Mouse (Mus musculus) megakaryocyte, adult 5-6 weeks (primary cell): Measurements from ENCODE around the gene Ccnd2. TPM values are rescaled to one million over a fixed set of nuclear protein-coding genes. Genes with fewer than 3 reads are reported as not detected.

Experiments used
- ATAC-seq: 2 replicates; pipeline ENCODE4 v1.8.0; 2016; ENCODE audit warnings: mild to moderate bottlenecking, inconsistent platforms; ENCODE audit not compliant: poor library complexity, severe bottlenecking
- total RNA-seq, 2 experiments: library from RNA; stranded (forward) in 1 of 2; stranded (reverse) in 1 of 2; fragments of 153-499, 151-499 nt in 1 of 2; fragments of 221-1000, 200-1000 nt in 1 of 2; gene quantifications; 2 replicates each; pipeline versions ENCODE4 v1.2.3 to v1.2.4; 2015 to 2017

The Ccnd2 gene
- total RNA-seq, 2 experiments from 2014 or later: 3.6 to 7.9 TPM

- no peak for ATAC-seq
These were observed 43.5 kb downstream of the Ccnd2 start for GRCm38 (mm10) chr6:127108368-127109060.

GRCm38 (mm10) chr6:127107413-127107812 is 44.6 kb downstream of the Ccnd2 start:
- ATAC-seq: 0 out of 2 replicates have a peak, but pooled peaks have one; percentile 14

DNA sequence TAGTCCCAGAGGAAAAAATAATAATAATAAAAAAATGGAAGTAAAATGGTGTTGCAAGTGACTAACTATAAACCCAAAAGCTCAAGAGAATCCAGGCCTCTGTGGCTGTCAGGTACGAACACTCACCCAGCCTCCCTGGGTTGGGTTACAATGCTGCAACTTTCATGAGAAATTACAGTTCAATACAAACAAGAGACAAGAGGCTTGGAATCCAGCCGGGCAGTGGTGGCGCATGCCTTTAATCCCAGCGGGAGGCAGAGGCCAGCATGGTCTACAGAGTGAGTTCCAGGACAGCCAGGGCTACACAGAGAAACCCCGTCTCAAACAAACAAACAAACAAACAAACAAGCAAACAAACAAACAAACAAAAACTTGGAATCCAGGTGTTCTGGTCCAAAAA is 45.3 kb downstream of the Ccnd2 start:
- ATAC-seq: no peak

DNA sequence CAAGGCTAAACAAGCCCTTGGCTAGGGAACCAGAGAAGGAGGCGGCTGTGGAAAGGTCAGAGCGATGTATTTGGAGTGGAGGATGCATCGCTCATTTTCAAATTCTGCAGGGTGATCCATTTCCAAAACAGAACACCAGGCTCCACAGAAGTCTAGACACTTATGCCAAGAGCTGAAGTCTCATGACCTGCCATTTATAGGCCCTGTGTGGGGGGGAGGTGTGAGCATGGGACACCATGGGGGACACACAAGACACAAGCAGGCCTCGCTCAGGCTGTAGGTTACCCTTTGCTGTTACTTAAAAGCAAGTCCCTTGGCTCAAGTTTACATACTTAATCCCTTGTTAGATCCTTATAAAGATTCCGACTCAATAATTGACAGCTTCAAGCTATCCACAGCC is 45.8 kb downstream of the Ccnd2 start:
- ATAC-seq: no peak

- no peak for ATAC-seq
These were observed 46.9 kb downstream of the Ccnd2 start for GRCm38 (mm10) chr6:127105107-127105506.

GRCm38 (mm10) chr6:127104396-127105029 is 47.5 kb downstream of the Ccnd2 start:
- ATAC-seq: no peak

- no peak for ATAC-seq
These were observed 48.3 kb downstream of the Ccnd2 start for GRCm38 (mm10) chr6:127103506-127104275.

DNA sequence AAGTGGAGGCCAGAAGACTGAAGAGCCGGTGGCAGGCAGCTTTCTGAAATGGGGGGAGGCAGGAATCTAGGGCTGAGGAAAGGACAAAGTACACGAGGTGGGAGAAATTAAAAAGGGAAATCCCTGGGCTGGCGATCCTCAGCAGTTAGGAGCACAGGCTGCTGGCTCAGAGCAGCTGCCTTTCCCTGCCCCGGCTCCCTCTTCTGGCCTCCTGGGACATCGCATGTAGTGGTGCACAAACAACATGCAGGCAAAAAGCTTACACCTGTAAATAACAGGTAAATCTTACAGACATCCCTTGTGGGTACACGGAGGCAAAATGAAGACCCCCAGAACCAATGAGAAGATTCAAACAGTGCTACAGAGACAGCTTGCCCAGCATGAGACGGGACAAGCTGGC is 57.4 kb downstream of the Ccnd2 start:
- peak; percentile 45; the same call in 1 of the 2 replicates for ATAC-seq

- no peak for ATAC-seq
These were observed 65.3 kb downstream of the Ccnd2 start for GRCm38 (mm10) chr6:127086739-127087138.

DNA sequence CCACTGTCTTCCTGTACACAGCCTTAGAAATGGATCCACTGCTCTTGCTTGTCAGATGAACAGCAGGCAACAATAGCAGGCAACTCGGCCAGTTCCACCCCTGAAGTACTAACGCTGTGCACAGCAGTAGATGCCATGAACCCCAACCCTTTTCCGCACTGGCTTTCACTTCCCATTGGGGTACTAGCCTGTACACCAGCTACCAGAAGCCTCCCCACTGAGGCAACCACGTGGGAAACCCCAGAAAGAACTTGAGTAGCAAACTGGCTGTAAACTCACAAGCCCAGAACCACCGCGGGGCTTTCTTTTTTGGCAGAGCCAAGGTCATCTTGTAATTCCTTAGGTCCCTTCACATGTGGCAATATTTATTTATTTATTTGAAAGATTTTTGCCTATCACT is 70.2 kb downstream of the Ccnd2 start:
- peak; percentile 73 for ATAC-seq

- ATAC-seq: peak; percentile 67
These were observed 71.9 kb downstream of the Ccnd2 start for GRCm38 (mm10) chr6:127079867-127080731.

Other genes with a start within 250 kb of the Ccnd2 start
- gene Dyrk4, start 230.4 kb downstream of the Ccnd2 start, total RNA-seq (2015): 0.14 TPM in 1 of 2 replicates, not detected in the other
- gene Dyrk4, start 230.4 kb downstream of the Ccnd2 start, total RNA-seq (2017): 0.59 TPM in 1 of 2 replicates, not detected in the other
- 36.9 and 42.5 TPM in 2 replicates for gene Rad51ap1, start 212.6 kb downstream of the Ccnd2 start, total RNA-seq (2015)
- gene Rad51ap1, start 212.6 kb downstream of the Ccnd2 start, total RNA-seq (2017): 135 and 170 TPM in 2 replicates
- gene D6Wsu163e, start 212.2 kb downstream of the Ccnd2 start, total RNA-seq (2015): 48.4 and 53.0 TPM in 2 replicates
- gene D6Wsu163e, start 212.2 kb downstream of the Ccnd2 start, total RNA-seq (2017): 43.6 and 49.8 TPM in 2 replicates
- not detected in 2 replicates for gene Fgf6, start 136.6 kb downstream of the Ccnd2 start, total RNA-seq (2015)
- not detected in 2 replicates for gene Fgf6, start 136.6 kb downstream of the Ccnd2 start, total RNA-seq (2017)
- not detected in 2 replicates for gene Fgf23, start 79.3 kb downstream of the Ccnd2 start, total RNA-seq (2015)
- not detected in 2 replicates for gene Fgf23, start 79.3 kb downstream of the Ccnd2 start, total RNA-seq (2017)
- 4.0 and 4.7 TPM in 2 replicates for gene Tigar, start 42.6 kb downstream of the Ccnd2 start, total RNA-seq (2015)
- gene Tigar, start 42.6 kb downstream of the Ccnd2 start, total RNA-seq (2017): 4.7 and 5.0 TPM in 2 replicates